Mouse (Mus musculus): ENCODE data around the gene Klc1. TPM values are rescaled to one million over a fixed set of nuclear protein-coding genes. Genes with fewer than 3 reads are reported as not detected.
A peak's percentile ranks its signal among the peaks of the same experiment; 100 is the strongest.

The Klc1 gene
- polyA plus RNA-seq, 1 experiment = 70.4 TPM

DNA sequence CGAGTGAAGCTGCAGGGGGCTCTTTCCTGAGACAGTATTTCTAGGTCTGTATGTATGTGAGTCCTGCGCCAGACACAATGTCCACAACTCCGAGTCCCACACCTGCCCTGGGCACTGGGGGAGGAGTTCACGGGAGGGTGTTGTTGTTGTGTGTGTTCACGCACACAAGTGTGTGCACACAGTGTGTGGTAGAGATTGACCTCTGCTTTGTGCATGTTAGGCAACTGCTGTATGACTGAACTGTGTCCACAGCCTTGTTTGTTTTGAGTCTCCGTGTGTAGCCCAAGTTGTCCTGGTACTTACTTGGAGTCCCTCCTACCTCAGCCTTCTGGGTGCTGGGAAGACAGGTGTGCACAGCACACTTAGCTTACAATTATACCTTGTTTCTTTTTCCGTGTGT lies 32.0 kb downstream of the Klc1 start:
- Histone ChIP-seq H3K4me3 (replicated peaks; ENCODE audit: control insufficient read depth, low read depth, low read length) (no peak overlapping the region), H3K27ac (ENCODE audit: control insufficient read depth, insufficient read depth, low read depth, low read length, poor library complexity) (no peak overlapping the region), H3K4me1 (ENCODE audit: control insufficient read depth, insufficient read depth, low read length) (no peaks in the 10 kb centered on the region; the same call in 1 of the 2 replicates)
- no peak for TF ChIP-seq POLR2A (IDR thresholded peaks at IDR 0.05; ENCODE audit: borderline replicate concordance, control insufficient read depth, low read depth, low read length)
- no peak for TF ChIP-seq CTCF (IDR thresholded peaks at IDR 0.05; ENCODE audit: control insufficient read depth, insufficient read depth, low read length)
- WGBS = 86% methylated on average over 7 of the region's 7 CpGs

DNA sequence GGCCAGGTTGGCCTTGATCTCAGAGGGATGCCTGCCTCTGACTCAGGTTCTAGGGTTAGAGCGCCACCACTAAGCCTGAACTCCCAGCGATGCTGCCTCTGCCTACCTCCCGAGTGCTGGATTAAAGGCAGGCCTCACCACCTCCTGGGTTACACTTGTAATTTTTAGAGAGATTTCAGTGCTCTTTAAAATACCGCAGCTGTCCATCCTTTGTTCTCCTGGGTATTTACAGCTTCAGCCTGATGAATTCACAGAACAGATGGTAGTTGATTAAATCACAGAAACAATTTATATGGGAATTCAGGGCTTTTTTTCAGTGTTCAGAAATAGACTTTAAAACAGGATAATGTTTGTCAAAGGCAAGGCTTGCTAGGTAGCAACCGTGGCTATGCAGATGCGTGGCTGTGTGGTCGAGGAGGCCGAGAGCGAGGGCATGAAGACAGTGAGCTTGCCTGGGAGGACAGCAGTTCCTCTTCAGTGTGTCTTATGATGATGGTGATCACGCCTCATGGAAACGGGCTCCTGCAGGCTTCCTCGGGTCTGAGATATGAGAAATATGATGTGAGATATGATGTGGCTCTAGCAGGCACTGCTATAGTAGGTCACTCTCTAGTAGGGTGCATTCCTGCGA lies 32.9 kb downstream of the Klc1 start:
- 87% methylated on average over 13 of the region's 13 CpGs for WGBS
- H3K4me3 ChIP-seq (replicated peaks; ENCODE audit: control insufficient read depth, low read depth, low read length) = no peak overlapping the region
- no peak for TF ChIP-seq CTCF (IDR thresholded peaks at IDR 0.05; ENCODE audit: control insufficient read depth, insufficient read depth, low read length)
- no peak for TF ChIP-seq POLR2A (IDR thresholded peaks at IDR 0.05; ENCODE audit: borderline replicate concordance, control insufficient read depth, low read depth, low read length)
- no peaks in the 10 kb centered on the region; the same call in 1 of the 2 replicates for H3K4me1 ChIP-seq (ENCODE audit: control insufficient read depth, insufficient read depth, low read length)
- no peak overlapping the region for H3K27ac ChIP-seq (ENCODE audit: control insufficient read depth, insufficient read depth, low read depth, low read length, poor library complexity)

DNA sequence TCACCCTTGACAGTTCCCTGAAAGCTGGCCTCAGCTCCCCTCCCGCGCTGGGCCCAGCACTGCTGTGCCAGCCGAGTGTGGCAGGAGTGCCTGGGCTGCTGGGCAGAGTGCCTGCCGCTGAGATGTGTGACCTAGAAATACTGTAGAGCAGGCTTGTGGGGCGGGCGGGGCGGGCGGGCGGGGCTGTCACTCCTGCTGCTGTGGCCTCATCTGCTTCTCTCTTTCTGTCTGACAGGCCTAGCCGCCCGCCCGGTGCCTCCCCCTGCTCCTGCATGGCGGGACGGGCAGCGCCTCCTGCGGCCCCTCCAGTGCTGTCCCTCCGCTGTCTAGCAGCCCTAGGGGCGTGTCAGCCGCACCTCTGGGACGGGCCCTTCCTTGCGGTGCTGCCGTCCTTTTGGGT lies 35.5 kb downstream of the Klc1 start:
- Histone ChIP-seq H3K4me3 (replicated peaks; ENCODE audit: control insufficient read depth, low read depth, low read length) (no peak overlapping the region), H3K4me1 (ENCODE audit: control insufficient read depth, insufficient read depth, low read length) (no peaks in the 10 kb centered on the region; the same call in 1 of the 2 replicates), H3K27ac (ENCODE audit: control insufficient read depth, insufficient read depth, low read depth, low read length, poor library complexity) (no peak overlapping the region; the same call in 1 of the 2 replicates)
- TF ChIP-seq POLR2A (IDR thresholded peaks at IDR 0.05; ENCODE audit: borderline replicate concordance, control insufficient read depth, low read depth, low read length) (no peak), CTCF (IDR thresholded peaks at IDR 0.05; ENCODE audit: control insufficient read depth, insufficient read depth, low read length) (no peak)
- WGBS = 65% methylated on average over 22 of the region's 22 CpGs

DNA sequence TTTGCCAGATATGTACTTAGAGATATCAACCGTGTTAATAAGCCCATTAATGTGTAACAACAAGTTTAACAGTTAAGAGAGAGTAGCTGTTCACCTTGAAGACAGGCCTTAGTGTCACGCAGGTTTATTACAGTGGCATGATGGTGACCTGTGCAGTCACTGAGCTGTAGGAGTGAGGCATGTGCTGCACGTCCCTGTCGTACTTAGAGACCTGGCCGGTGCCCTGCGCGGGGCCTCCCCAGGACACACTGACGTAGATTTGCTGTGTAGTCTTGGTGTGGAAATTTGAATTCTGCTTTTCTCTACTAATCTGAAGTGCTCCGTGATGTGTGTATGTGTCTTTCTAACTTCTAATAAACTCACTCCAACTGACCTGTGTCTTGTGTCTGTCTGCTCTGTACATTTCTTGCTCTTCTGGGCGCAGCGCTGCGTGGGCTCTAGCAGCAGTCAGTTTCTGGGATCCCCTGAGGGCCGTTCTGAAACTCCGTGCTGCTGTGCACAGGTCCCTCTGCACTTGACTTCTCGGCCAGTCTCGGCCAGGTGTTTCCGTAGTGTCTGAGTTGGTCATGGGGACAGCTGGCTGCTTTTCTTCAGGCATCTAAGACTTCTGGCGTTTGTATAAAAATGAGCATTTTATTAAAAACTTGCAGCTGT lies 36.0 kb downstream of the Klc1 start:
- H3K4me3 ChIP-seq (replicated peaks; ENCODE audit: control insufficient read depth, low read depth, low read length) = no peak overlapping the region
- TF ChIP-seq CTCF (IDR thresholded peaks at IDR 0.05; ENCODE audit: control insufficient read depth, insufficient read depth, low read length) (no peak), POLR2A (IDR thresholded peaks at IDR 0.05; ENCODE audit: borderline replicate concordance, control insufficient read depth, low read depth, low read length) (no peak)
- WGBS = 91% methylated on average over 18 of the region's 18 CpGs
- H3K27ac ChIP-seq (ENCODE audit: control insufficient read depth, insufficient read depth, low read depth, low read length, poor library complexity) = no peak overlapping the region; the same call in 1 of the 2 replicates
- no peaks in the 10 kb centered on the region; the same call in 1 of the 2 replicates for H3K4me1 ChIP-seq (ENCODE audit: control insufficient read depth, insufficient read depth, low read length)

DNA sequence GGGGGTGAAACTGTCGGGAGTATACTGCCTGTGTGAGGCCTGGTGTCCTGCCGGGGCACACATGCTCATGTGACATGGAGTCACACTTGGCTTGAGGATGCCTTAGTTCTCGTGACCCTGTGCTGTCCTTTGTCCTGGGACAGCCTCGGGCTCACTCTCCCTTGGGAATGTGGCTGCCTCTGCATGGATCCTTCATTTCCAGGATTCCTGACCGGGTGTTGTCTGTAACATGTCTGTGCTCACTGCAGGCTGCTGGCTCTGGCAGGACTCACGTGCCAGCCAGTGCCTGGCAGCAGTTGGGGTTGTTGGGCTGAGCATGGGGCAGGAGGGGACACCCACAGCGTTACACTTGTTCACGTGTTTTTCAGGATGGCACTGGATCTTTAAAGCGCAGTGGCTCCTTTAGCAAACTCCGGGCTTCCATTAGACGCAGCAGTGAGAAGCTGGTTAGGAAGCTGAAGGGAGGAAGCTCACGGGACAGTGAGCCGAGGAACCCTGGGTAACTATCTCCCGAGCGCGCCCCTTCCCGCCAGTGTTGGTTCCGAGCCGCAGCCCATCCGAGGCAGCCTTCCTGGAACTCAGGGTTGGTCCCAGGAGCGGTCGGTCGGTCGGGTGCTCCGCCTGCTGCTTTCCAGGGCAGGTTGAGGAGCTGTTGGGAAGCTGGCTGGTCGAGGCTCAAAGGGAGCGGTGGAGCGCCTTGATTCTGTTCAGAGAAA lies 36.7 kb downstream of the Klc1 start:
- H3K4me3 ChIP-seq (replicated peaks; ENCODE audit: control insufficient read depth, low read depth, low read length) = no peak overlapping the region
- TF ChIP-seq CTCF (IDR thresholded peaks at IDR 0.05; ENCODE audit: control insufficient read depth, insufficient read depth, low read length) = no peak
- no peak for TF ChIP-seq POLR2A (IDR thresholded peaks at IDR 0.05; ENCODE audit: borderline replicate concordance, control insufficient read depth, low read depth, low read length)
- H3K27ac ChIP-seq (ENCODE audit: control insufficient read depth, insufficient read depth, low read depth, low read length, poor library complexity) = 0 out of 2 replicates have a peak overlapping the region, but pooled peaks have one; percentile 41
- 92% methylated on average over 28 of the region's 28 CpGs for WGBS
- H3K4me1 ChIP-seq (ENCODE audit: control insufficient read depth, insufficient read depth, low read length) = no peaks in the 10 kb centered on the region; the same call in 1 of the 2 replicates

DNA sequence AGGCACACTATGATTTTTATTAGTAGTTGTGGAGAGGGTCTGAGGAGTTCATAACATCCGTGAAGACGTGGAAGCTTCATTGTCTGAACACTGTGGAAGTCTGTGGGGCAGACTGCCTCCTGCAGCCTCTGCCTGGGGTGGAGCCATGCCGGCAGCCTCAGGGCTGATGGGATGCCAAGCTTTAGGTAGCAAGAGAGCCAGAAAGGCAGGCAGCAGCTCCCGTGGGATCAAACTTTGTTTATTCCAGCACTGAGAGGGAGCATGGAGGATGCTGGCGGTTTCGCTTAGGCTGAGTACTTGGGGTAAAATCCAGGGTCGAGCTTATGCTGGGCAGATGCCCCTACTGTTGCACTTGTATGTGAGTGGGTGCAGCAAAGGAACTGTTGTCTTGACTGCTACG lies 38.6 kb downstream of the Klc1 start:
- H3K4me3 ChIP-seq (replicated peaks; ENCODE audit: control insufficient read depth, low read depth, low read length) = no peak overlapping the region
- WGBS = 88% methylated on average over 8 of the region's 8 CpGs
- TF ChIP-seq CTCF (IDR thresholded peaks at IDR 0.05; ENCODE audit: control insufficient read depth, insufficient read depth, low read length) (no peak), POLR2A (IDR thresholded peaks at IDR 0.05; ENCODE audit: borderline replicate concordance, control insufficient read depth, low read depth, low read length) (no peak)
- no peaks in the 10 kb centered on the region; the same call in 1 of the 2 replicates for H3K4me1 ChIP-seq (ENCODE audit: control insufficient read depth, insufficient read depth, low read length)
- no peak overlapping the region for H3K27ac ChIP-seq (ENCODE audit: control insufficient read depth, insufficient read depth, low read depth, low read length, poor library complexity)

DNA sequence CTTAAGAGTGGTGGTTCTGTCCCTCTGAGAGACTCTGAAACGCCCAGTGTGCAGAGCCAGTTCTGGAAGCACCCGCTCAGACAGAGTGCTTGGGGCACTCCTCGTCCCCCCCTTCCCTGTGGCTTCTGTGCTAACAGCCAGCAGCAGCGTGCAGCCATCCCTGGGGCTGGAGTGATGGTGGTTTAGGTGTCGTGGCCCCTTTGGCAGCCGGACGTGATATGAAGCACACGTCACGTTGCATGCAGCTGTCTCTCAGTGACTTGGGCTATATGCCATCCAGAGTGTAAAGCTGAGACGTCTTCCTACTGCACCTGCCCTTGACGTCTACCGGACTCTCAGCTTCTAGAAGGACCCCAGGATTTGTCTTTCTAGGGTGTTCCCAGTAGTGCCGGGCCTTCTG lies 39.8 kb downstream of the Klc1 start:
- no peak overlapping the region for H3K27ac ChIP-seq (ENCODE audit: control insufficient read depth, insufficient read depth, low read depth, low read length, poor library complexity)
- 89% methylated on average over 13 of the region's 13 CpGs for WGBS
- no peaks in the 10 kb centered on the region; the same call in 1 of the 2 replicates for H3K4me1 ChIP-seq (ENCODE audit: control insufficient read depth, insufficient read depth, low read length)
- TF ChIP-seq POLR2A (IDR thresholded peaks at IDR 0.05; ENCODE audit: borderline replicate concordance, control insufficient read depth, low read depth, low read length) = no peak
- TF ChIP-seq CTCF (IDR thresholded peaks at IDR 0.05; ENCODE audit: control insufficient read depth, insufficient read depth, low read length) = no peak
- no peak overlapping the region for H3K4me3 ChIP-seq (replicated peaks; ENCODE audit: control insufficient read depth, low read depth, low read length)
